ENCODE assay signal across 16 mouse cellular contexts in the genomic region with DNA sequence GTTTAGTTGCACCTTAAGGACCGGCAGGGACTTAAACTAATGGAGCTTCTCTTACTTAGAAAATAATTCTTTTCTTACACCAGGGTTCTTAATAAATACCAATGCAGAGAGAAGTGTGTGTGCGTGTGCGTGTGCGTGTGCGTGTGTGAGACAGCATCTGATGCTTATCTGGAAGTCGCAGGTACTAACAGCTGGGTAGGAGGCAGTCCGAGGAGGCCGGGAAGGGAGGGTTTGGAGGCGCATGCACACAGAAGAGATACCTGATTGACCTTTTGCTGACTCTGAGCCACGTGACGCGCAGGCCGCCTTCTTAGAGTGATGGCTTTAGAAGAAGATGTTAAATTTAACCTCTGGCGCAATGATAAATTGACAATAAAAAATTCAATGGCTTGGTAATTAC.
A peak's percentile ranks its signal among the peaks of the same experiment; 100 is the strongest.
DNase-seq lines count a peak whose midpoint lies in the region; ATAC-seq and TF ChIP-seq lines count a peak whose summit lies in the region.
"Had no signal": no experiment of that assay in that cellular context is flagged by ENCODE, and none has a peak within 500 bp of the region (broad histone marks: within the 10 kb centered on the region; RNA-seq: fewer than 3 reads in every experiment).

No protein-coding gene starts in this region.

- H3K36me3 ChIP-seq in forebrain, embryonic 16.5 days (ENCODE audit: control insufficient read depth, insufficient read depth) = no peaks in the 10 kb centered on the region
- no peaks in the 10 kb centered on the region for H3K36me3 ChIP-seq in limb, embryonic 11.5 days (ENCODE audit: control insufficient read depth, insufficient read depth, low read length)
- H3K36me3 ChIP-seq in neural tube, embryonic 12.5 days = no peaks in the 10 kb centered on the region
- H3K36me3 ChIP-seq in liver, postnatal 0 days (replicated peaks; ENCODE audit: insufficient read depth, low read length) = no peaks in the 10 kb centered on the region

- H3K4me1 ChIP-seq in forebrain, embryonic 16.5 days (replicated peaks; ENCODE audit: control insufficient read depth, insufficient read depth, low read length) = peaks cover 29% of the 10 kb centered on the region
- peaks cover 17% of the 10 kb centered on the region for H3K4me1 ChIP-seq in limb, embryonic 11.5 days (ENCODE audit: control insufficient read depth, insufficient read depth, low read length)
- peaks cover 22% of the 10 kb centered on the region for H3K4me1 ChIP-seq in neural tube, embryonic 12.5 days
- H3K4me1 ChIP-seq in liver, postnatal 0 days (ENCODE audit: insufficient read depth) = no peaks in the 10 kb centered on the region
- H3K4me1 ChIP-seq: megakaryocyte, embryonic 14.5 days had no signal

- no peak for TF ChIP-seq EP300 in liver, postnatal 0 days (IDR thresholded peaks at IDR 0.05; ENCODE audit: low read depth)

- 0 out of 2 replicates have a peak, but pooled peaks have one; percentile 18 for ATAC-seq in forebrain, embryonic 16.5 days
- ATAC-seq in limb, embryonic 11.5 days (ENCODE audit: insufficient number of reproducible peaks, low FRiP score, low TSS enrichment, low read depth) = no peak
- ATAC-seq in neural tube, embryonic 12.5 days (ENCODE audit: low FRiP score, low read depth) = peak; percentile 69
- no peak for ATAC-seq in liver, postnatal 0 days
- ATAC-seq: CD4-positive, CD25-positive, alpha-beta regulatory T cell, adult 4 months; intestine, embryonic 16.5 days had no signal

- no peak overlapping the region for H3K9ac ChIP-seq in forebrain, embryonic 16.5 days (replicated peaks; ENCODE audit: low read depth, low read length)
- H3K9ac ChIP-seq in limb, embryonic 11.5 days (ENCODE audit: low read length) = no peak overlapping the region
- H3K9ac ChIP-seq in neural tube, embryonic 12.5 days = no peak overlapping the region
- H3K9ac ChIP-seq in liver, postnatal 0 days (replicated peaks) = no peak overlapping the region

- H3K9me3 ChIP-seq in forebrain, embryonic 16.5 days (ENCODE audit: control insufficient read depth, low read length) = no peaks in the 10 kb centered on the region
- H3K9me3 ChIP-seq in limb, embryonic 11.5 days (ENCODE audit: control insufficient read depth, low read length) = no peaks in the 10 kb centered on the region
- no peaks in the 10 kb centered on the region for H3K9me3 ChIP-seq in neural tube, embryonic 12.5 days
- H3K9me3 ChIP-seq in liver, postnatal 0 days (ENCODE audit: low read length) = no peaks in the 10 kb centered on the region
- H3K9me3 ChIP-seq: megakaryocyte, embryonic 14.5 days had no signal

- H3K27ac ChIP-seq in forebrain, embryonic 16.5 days (ENCODE audit: low read length) = peak overlapping the region; percentile 44
- H3K27ac ChIP-seq in limb, embryonic 11.5 days (replicated peaks; ENCODE audit: low read depth, low read length) = no peak overlapping the region
- peak overlapping the region; percentile 62; the same call in 1 of the 2 replicates for H3K27ac ChIP-seq in neural tube, embryonic 12.5 days
- H3K27ac ChIP-seq in liver, postnatal 0 days (ENCODE audit: low read depth) = no peak overlapping the region

- peak overlapping the region; percentile 18; the same call in 1 of the 2 replicates for H3K4me2 ChIP-seq in forebrain, embryonic 16.5 days (ENCODE audit: low read length)
- H3K4me2 ChIP-seq in limb, embryonic 11.5 days (ENCODE audit: low read depth, severe bottlenecking) = no peak overlapping the region; the same call in 1 of the 2 replicates
- H3K4me2 ChIP-seq in neural tube, embryonic 12.5 days (replicated peaks) = peak overlapping the region; percentile 21; the same call in 1 of the 2 replicates
- H3K4me2 ChIP-seq in liver, postnatal 0 days (ENCODE audit: low read depth, low read length) = no peak overlapping the region

- no peak for TF ChIP-seq CTCF in liver, postnatal 0 days (IDR thresholded peaks at IDR 0.05; ENCODE audit: low read depth)

- WGBS in forebrain, embryonic 16.5 days = 59% methylated on average over 14 of the region's 14 CpGs
- 27% methylated on average over 14 of the region's 14 CpGs for WGBS in limb, embryonic 11.5 days
- WGBS in neural tube, embryonic 12.5 days = 55% methylated on average over 14 of the region's 14 CpGs
- WGBS in liver, postnatal 0 days (ENCODE audit: insufficient replicate concordance) = 76% methylated on average over 14 of the region's 14 CpGs

- H3K4me3 ChIP-seq in forebrain, embryonic 16.5 days (replicated peaks; ENCODE audit: low read length) = no peak overlapping the region
- H3K4me3 ChIP-seq in limb, embryonic 11.5 days (ENCODE audit: low read depth, low read length) = no peak overlapping the region
- no peak overlapping the region for H3K4me3 ChIP-seq in neural tube, embryonic 12.5 days
- no peak overlapping the region for H3K4me3 ChIP-seq in liver, postnatal 0 days (ENCODE audit: low read depth, low read length)
- H3K4me3 ChIP-seq: megakaryocyte, embryonic 14.5 days had no signal

- H3K27me3 ChIP-seq in forebrain, embryonic 16.5 days (replicated peaks; ENCODE audit: control insufficient read depth, insufficient read depth, low read length) = no peaks in the 10 kb centered on the region
- H3K27me3 ChIP-seq in limb, embryonic 11.5 days (ENCODE audit: control insufficient read depth, insufficient read depth, low read length) = no peaks in the 10 kb centered on the region
- H3K27me3 ChIP-seq in neural tube, embryonic 12.5 days (replicated peaks) = no peaks in the 10 kb centered on the region
- H3K27me3 ChIP-seq in liver, postnatal 0 days (ENCODE audit: insufficient read depth, low read length) = no peaks in the 10 kb centered on the region
- H3K27me3 ChIP-seq: megakaryocyte, embryonic 14.5 days had no signal

- DNase-seq in embryo, embryonic 9.5 days (ENCODE audit: extremely low spot score) = peak; percentile 24
- DNase-seq in limb, embryonic 11.5 days (ENCODE audit: low spot score) = peak; percentile 44
- DNase-seq in liver, postnatal 0 days = no peak
- DNase-seq in layer of hippocampus, postnatal 36 days = no peak
- DNase-seq in urinary bladder, postnatal 4 days (ENCODE audit: low spot score in 2 of 2) = no peak
- DNase-seq: cerebellum, adult 9-10 months; gastrocnemius, postnatal 36 days; kidney, postnatal 4 days; left cerebral cortex, postnatal 4 days; lung, adult 2 months; thymus, adult 2 months had no signal

Comparison
In these comparisons a context has a peak if more than half of its experiments do, and no peak if none do; other contexts are left out.
1. DNase-seq: peak in embryo, embryonic 9.5 days (single experiment) and limb, embryonic 11.5 days (single experiment); none in liver, postnatal 0 days (single experiment), layer of hippocampus, postnatal 36 days (0 of 2) and urinary bladder, postnatal 4 days (0 of 2).
2. ATAC-seq: peak in forebrain, embryonic 16.5 days (single experiment) and neural tube, embryonic 12.5 days (single experiment); none in limb, embryonic 11.5 days (single experiment) and liver, postnatal 0 days (single experiment).
3. H3K27ac ChIP-seq: peak in forebrain, embryonic 16.5 days (single experiment) and neural tube, embryonic 12.5 days (single experiment); none in limb, embryonic 11.5 days (single experiment) and liver, postnatal 0 days (single experiment).
4. H3K4me2 ChIP-seq: peak in forebrain, embryonic 16.5 days (single experiment) and neural tube, embryonic 12.5 days (single experiment); none in limb, embryonic 11.5 days (single experiment) and liver, postnatal 0 days (single experiment).